Mouse (Mus musculus): ENCODE data around the gene Cd24a. TPM values are rescaled to one million over a fixed set of nuclear protein-coding genes. Genes with fewer than 3 reads are reported as not detected.

The Cd24a gene
- 1,495 TPM for polyA plus RNA-seq (2014; fragmentation: Illumina TruSeq; extraction: RNeasy Lipid Tissue Mini Kit (QIAGEN cat#74804); ENCODE audit: low read depth, low replicate concordance)

DNA sequence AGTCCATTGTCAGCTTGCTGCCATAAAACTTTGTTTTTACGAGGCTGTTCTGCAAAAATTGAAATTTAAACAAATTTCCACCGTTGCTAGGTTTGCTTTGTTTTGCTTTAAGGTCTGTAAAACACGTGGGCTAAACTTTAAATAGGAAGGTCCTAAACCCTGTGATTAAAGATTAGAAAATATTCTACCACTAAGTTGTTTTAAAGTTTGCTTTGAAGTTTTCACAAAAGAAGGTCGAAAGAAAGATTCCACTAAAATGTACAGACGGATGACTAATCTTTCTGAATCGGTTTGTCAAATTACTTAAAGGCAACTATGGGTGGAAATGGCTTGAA, at the start of gene Cd24a:
Cd24a (plus strand) TSS at position 288 of the 335 bp plus-strand sequence.

DNA sequence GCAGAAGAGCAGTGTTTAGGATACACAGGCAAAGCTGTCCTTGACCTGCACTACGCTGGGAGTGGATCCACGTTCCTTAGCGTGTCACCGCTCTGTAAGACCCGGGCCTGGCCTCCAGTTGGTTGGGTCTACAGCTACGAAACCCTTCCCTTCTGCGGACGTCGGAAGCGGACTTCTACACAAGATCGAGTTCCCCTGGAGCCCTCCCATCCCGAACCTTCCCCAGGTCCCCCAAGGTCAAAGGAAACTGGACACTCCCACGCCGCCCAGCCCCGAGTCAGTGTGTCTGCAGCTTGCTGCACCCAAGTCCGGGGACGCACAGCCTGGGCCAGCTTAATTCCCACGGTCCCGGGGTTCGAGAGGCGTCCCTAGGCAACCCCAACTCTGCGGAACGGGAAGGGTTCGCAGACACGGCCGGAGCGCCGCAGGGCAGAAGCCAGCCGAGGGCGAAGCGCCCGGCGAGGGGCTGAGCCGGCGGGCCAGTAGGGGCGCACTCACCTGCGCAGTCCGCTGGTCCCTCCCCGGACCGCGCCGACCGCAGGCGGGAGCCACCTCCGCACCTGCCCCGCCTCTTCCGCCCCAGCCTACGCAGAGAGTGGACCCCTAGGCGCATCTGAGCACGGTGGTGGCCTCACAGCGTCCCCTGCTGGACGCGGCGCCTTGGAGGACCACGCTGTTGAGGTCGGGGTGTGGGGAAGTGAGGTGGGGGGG, 37.5 kb upstream of the Cd24a start, which contains the start of gene 1700021F05Rik:
1700021F05Rik (minus strand) TSS at position 553 of the 711 bp plus-strand sequence.

Other genes with a start within 250 kb of the Cd24a start
- gene Bend3, start 99.5 kb upstream of the Cd24a start, polyA plus RNA-seq (2014; fragmentation: Illumina TruSeq; extraction: RNeasy Lipid Tissue Mini Kit (QIAGEN cat#74804); ENCODE audit: low read depth, low replicate concordance) = 2.6 TPM
- gene Gm9803, start 54.2 kb upstream of the Cd24a start, polyA plus RNA-seq (2014; fragmentation: Illumina TruSeq; extraction: RNeasy Lipid Tissue Mini Kit (QIAGEN cat#74804); ENCODE audit: low read depth, low replicate concordance) = not detected
- gene 1700021F05Rik, start 37.3 kb upstream of the Cd24a start, polyA plus RNA-seq (2014; fragmentation: Illumina TruSeq; extraction: RNeasy Lipid Tissue Mini Kit (QIAGEN cat#74804); ENCODE audit: low read depth, low replicate concordance) = 79.6 TPM